Mouse (Mus musculus): Measurements from ENCODE around the gene Mpig6b. TPM values are rescaled to one million over a fixed set of nuclear protein-coding genes. Genes with fewer than 3 reads are reported as not detected.

Gene Mpig6b
- 0.28 and 0.39 TPM in 2 replicates for polyA plus RNA-seq (2012; rRNA removed)

DNA sequence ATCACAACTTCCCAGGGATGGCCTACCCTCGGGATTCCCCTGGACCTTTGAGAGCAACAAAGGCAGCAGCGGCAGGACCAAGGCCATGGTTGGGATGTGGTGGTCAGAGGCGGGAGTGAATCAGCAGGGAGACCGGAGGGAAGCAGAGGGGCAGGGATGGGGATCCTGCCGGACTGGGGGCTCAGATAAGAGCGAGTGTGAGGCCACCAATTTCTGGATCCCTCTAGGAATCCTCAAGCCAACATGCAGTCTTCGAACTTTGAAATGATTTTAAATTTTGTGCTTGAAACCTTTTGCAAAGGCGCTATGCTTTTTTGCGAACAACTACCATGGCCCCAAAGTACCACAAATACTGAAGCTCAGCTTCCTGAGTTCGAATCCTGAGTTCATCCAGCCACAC is at the start of gene Mpig6b:
Gene Mpig6b, minus strand, starts transcription at position 101 of the 400 bp plus-strand sequence.
- Histone ChIP-seq H3K27ac (ENCODE audit: insufficient read depth, low read depth, low read length) (peak within 1 kb of the TSS; percentile 83), H3K4me3 (ENCODE audit: low read depth, low read length) (peak within 1 kb of the TSS; percentile 60), H3K36me3 (ENCODE audit: control insufficient read depth, insufficient read depth, low read length) (no peaks in the 10 kb centered on the region), H3K27me3 (ENCODE audit: control insufficient read depth, insufficient read depth, low read length) (no peaks in the 10 kb centered on the region; the same call in 1 of the 2 replicates), H3K4me1 (ENCODE audit: control insufficient read depth, insufficient read depth, insufficient read length, low read length) (peaks cover 21% of the 10 kb centered on the region)
- WGBS = 78% methylated on average over 10 of the region's 10 CpGs
- TF ChIP-seq CTCF (IDR thresholded peaks at IDR 0.05; ENCODE audit: extremely low read depth, insufficient read length, insufficient replicate concordance, low read depth, low read length) = no peak
- no peak for TF ChIP-seq POLR2A (IDR thresholded peaks at IDR 0.05; ENCODE audit: low read depth, low read length)

DNA sequence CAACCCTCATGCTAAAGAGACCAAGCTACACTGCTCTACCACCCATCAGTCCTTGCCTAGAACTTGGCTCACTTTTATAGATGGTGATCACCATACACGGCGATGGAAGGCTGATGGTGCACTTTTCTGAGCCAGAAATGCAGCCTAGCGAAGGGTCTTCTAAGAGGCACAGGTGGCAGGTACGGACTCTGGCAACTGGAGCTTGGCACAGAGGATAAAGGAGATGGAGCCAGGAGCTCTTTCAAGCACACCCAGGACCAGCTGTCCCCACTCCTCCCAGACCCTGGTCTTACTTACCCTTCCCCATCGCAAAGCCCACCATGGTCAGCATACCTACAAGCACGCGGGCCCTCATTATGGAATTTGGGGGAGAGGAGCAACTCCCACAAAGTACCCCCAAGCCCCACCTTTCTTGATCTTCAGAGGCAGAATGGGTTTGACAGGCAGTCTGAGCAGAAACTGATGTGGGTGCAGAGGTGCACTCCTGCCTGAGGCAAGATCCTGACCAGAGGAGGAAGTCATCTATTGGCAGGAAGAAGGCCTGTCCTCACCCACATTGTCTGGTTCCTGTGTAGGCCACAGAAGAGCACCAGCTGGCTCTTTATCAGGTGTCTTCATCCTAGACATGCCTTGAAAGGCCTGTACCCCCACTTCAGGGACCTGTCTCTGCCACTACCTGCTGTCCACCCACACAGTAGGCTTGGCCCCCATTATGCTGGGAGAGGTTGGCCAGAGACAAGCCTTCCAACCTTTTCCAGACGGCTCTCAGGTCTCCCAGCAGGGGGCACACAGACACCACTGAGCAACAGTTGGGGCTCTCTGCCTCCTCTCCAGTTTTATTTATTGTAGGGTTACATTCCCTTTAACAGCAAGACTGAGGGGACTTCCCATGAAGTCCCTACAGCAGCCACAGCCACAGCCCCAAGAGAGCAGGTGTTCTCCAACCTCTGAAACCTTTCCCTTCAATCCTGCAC is 49.3 kb upstream of the Mpig6b start, which contains the start of gene Ly6g5b:
Gene Ly6g5b, minus strand, starts transcription at position 383 of the 974 bp plus-strand sequence.
- 85% methylated on average over 8 of the region's 8 CpGs for WGBS
- no peak within 1 kb of the TSS for H3K27ac ChIP-seq (ENCODE audit: insufficient read depth, low read depth, low read length)
- peaks cover 44% of the 10 kb centered on the region for H3K36me3 ChIP-seq (ENCODE audit: control insufficient read depth, insufficient read depth, low read length)
- H3K27me3 ChIP-seq (ENCODE audit: control insufficient read depth, insufficient read depth, low read length) = no peaks in the 10 kb centered on the region
- TF ChIP-seq CTCF (IDR thresholded peaks at IDR 0.05; ENCODE audit: extremely low read depth, insufficient read length, insufficient replicate concordance, low read depth, low read length) = peak; percentile 42; the same call in 1 of the 2 replicates
- no peak for TF ChIP-seq POLR2A (IDR thresholded peaks at IDR 0.05; ENCODE audit: low read depth, low read length)
- H3K4me1 ChIP-seq (ENCODE audit: control insufficient read depth, insufficient read depth, insufficient read length, low read length) = no peaks in the 10 kb centered on the region
- H3K4me3 ChIP-seq (ENCODE audit: low read depth, low read length) = no peak within 1 kb of the TSS

DNA sequence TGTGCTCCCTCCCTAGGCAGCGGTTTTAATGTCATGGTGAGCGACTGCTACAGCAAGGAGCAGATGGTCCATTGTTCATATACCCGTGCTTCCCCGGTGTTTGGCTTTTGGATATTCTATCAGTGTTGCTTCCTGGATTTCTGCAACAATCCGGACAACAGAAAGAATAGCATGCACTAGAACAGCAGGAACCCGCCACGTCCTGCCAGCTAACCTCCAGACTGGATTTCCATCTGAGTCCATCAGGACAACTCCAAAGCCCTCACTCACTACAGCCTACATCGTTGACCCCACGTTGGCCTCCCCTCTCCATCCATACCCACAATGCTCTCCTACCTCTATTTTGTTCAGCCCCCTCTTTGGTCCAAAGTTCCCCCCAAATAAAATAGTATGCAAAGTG is 45.8 kb upstream of the Mpig6b start:
- no peaks in the 10 kb centered on the region for H3K27me3 ChIP-seq (ENCODE audit: control insufficient read depth, insufficient read depth, low read length)
- H3K4me3 ChIP-seq (ENCODE audit: low read depth, low read length) = no peak overlapping the region
- no peaks in the 10 kb centered on the region for H3K4me1 ChIP-seq (ENCODE audit: control insufficient read depth, insufficient read depth, insufficient read length, low read length)
- TF ChIP-seq POLR2A (IDR thresholded peaks at IDR 0.05; ENCODE audit: low read depth, low read length) = no peak
- TF ChIP-seq CTCF (IDR thresholded peaks at IDR 0.05; ENCODE audit: extremely low read depth, insufficient read length, insufficient replicate concordance, low read depth, low read length) = no peak
- 74% methylated on average over 9 of the region's 9 CpGs for WGBS
- H3K27ac ChIP-seq (ENCODE audit: insufficient read depth, low read depth, low read length) = no peak overlapping the region
- H3K36me3 ChIP-seq (ENCODE audit: control insufficient read depth, insufficient read depth, low read length) = peaks cover 24% of the 10 kb centered on the region

DNA sequence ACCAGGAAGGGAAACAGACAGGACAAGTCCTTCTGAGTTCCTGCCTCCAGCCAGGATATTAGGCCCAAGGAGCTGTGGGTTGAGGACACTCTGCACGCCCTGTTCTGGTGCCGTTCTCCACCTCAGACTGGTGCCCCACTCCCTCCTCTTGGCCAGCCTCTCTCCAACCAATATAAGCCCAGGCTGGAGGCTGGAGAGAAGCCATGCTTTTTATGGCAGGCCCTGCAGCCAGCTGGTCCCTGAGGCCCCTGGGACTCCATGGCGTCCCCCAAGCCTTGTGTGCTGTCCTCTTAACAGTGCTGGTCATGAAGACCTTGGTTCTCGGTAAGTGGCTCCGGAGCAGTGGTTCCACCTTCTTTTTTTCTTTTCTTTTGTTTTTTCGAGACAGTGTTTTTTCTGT is 42.1 kb upstream of the Mpig6b start, which contains the start of gene Ly6g5c:
Gene Ly6g5c, plus strand, starts transcription at position 183 of the 400 bp plus-strand sequence.
- Histone ChIP-seq H3K27ac (ENCODE audit: insufficient read depth, low read depth, low read length) (no peak within 1 kb of the TSS), H3K4me3 (ENCODE audit: low read depth, low read length) (no peak within 1 kb of the TSS), H3K27me3 (ENCODE audit: control insufficient read depth, insufficient read depth, low read length) (no peaks in the 10 kb centered on the region), H3K4me1 (ENCODE audit: control insufficient read depth, insufficient read depth, insufficient read length, low read length) (peaks cover 8% of the 10 kb centered on the region; the same call in 1 of the 2 replicates), H3K36me3 (ENCODE audit: control insufficient read depth, insufficient read depth, low read length) (peaks cover 2% of the 10 kb centered on the region; the same call in 1 of the 2 replicates)
- WGBS = 84% methylated on average over 6 of the region's 6 CpGs
- TF ChIP-seq CTCF (IDR thresholded peaks at IDR 0.05; ENCODE audit: extremely low read depth, insufficient read length, insufficient replicate concordance, low read depth, low read length) (no peak), POLR2A (IDR thresholded peaks at IDR 0.05; ENCODE audit: low read depth, low read length) (no peak)

DNA sequence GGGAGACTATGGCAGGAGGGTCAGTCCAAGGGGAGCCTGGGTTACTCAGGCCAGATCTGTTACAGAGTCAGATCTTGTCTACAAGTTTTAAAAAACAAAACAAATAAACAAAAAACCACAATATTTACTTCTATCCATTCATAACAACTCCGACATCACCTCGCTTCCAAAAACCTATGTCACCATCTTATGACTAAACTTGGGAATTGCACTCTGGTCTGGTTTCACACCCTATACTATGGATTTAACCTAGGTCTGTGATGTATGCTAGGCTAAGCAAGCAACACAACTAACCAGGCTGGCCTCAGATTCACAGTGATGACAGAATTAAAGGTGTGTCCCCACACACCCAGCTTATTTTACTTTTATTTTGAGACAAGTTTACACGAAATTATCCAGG is 40.5 kb upstream of the Mpig6b start:
- Histone ChIP-seq H3K27ac (ENCODE audit: insufficient read depth, low read depth, low read length) (no peak overlapping the region), H3K36me3 (ENCODE audit: control insufficient read depth, insufficient read depth, low read length) (peaks cover 17% of the 10 kb centered on the region), H3K4me3 (ENCODE audit: low read depth, low read length) (no peak overlapping the region), H3K27me3 (ENCODE audit: control insufficient read depth, insufficient read depth, low read length) (no peaks in the 10 kb centered on the region), H3K4me1 (ENCODE audit: control insufficient read depth, insufficient read depth, insufficient read length, low read length) (peaks cover 11% of the 10 kb centered on the region)
- TF ChIP-seq POLR2A (IDR thresholded peaks at IDR 0.05; ENCODE audit: low read depth, low read length) (no peak), CTCF (IDR thresholded peaks at IDR 0.05; ENCODE audit: extremely low read depth, insufficient read length, insufficient replicate concordance, low read depth, low read length) (no peak)
- 58% methylated on average over 3 of the region's 3 CpGs for WGBS

DNA sequence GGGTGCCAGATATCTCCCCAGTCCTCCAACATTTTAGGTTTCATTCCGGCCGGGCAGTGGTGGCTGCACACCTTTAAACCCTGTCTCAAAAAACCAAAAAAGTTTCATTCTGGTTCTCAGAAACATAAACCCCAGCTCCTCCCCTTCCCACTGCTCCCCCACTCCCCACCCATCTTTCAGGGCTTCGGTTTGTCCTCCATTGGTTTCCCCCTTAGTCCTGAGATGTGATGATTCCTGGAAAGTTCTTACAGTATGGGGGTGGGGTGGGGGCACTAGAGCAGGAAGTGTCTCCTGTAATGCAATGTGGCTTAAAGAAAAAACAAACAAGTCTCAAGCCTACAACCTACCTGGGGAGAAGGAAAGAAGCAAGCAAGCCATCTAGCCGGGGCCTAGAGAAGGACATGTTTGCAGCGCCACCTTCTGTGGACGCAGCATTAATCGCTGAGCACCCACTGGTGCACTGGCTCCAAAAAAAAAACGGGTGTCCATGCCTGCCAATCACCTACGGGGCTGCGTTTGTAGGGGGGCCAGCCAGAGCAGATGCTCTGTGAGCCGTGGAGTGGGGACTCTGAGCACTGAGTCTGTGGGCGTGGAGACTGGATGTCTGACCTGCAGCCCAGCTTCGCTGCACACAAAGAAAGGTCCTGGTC is 39.9 kb upstream of the Mpig6b start:
- WGBS = 30% methylated on average over 13 of the region's 13 CpGs
- no peak for TF ChIP-seq POLR2A (IDR thresholded peaks at IDR 0.05; ENCODE audit: low read depth, low read length)
- peak; percentile 53; the same call in 1 of the 2 replicates for TF ChIP-seq CTCF (IDR thresholded peaks at IDR 0.05; ENCODE audit: extremely low read depth, insufficient read length, insufficient replicate concordance, low read depth, low read length)
- Histone ChIP-seq H3K27ac (ENCODE audit: insufficient read depth, low read depth, low read length) (no peak overlapping the region), H3K4me3 (ENCODE audit: low read depth, low read length) (no peak overlapping the region), H3K4me1 (ENCODE audit: control insufficient read depth, insufficient read depth, insufficient read length, low read length) (peaks cover 12% of the 10 kb centered on the region), H3K27me3 (ENCODE audit: control insufficient read depth, insufficient read depth, low read length) (no peaks in the 10 kb centered on the region), H3K36me3 (ENCODE audit: control insufficient read depth, insufficient read depth, low read length) (peaks cover 23% of the 10 kb centered on the region)

Measured in small intestine, adult 2 months (tissue).